Mouse (Mus musculus): ENCODE measurements around the gene Klhdc7a. TPM values are rescaled to one million over a fixed set of nuclear protein-coding genes. Genes with fewer than 3 reads are reported as not detected.

Gene Klhdc7a
- total and polyA plus RNA-seq, 3 experiments: 1.4 to 4.7 (median 1.7) TPM

DNA sequence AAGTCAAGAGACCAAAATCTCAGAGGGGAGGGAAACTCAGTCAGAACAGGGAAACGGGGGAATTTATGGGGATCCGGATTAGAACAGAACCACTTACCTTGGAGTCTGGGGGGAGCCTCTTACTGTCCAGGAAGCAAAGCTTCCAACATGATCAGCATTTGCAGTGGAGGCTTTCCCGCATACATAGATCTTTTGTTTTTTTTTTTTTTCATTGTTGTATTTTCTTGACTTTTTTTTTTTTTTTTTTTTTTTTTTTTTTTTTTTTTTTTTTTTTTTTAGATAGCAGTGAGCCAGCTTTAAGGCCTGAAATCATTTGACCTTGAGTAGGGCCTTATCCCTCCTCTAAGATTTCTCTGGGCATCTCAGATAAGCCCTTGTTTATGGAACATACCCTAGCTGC lies 8.6 kb downstream of the Klhdc7a start:
- Histone ChIP-seq H3K4me3 (no peak overlapping the region), H3K27me3 (ENCODE audit: control insufficient read depth, insufficient read depth, low read length) (no peaks in the 10 kb centered on the region), H3K9ac (ENCODE audit: low read depth, low read length) (no peak overlapping the region), H3K79me2 (replicated peaks; ENCODE audit: control insufficient read depth, insufficient read depth, low read length) (no peaks in the 10 kb centered on the region), H3K4me1 (ENCODE audit: control insufficient read depth, insufficient read depth, low read length) (no peaks in the 10 kb centered on the region), H3K27ac (no peak overlapping the region), H3K36me3 (ENCODE audit: control insufficient read depth, insufficient read depth, low read length) (no peaks in the 10 kb centered on the region)
- intact Hi-C loops (cut with DNase I): no loop called here
- no peak for DNase-seq
- TF ChIP-seq CTCF (IDR thresholded peaks at IDR 0.05): no peak
- TF ChIP-seq POLR2A (IDR thresholded peaks at IDR 0.05; ENCODE audit: insufficient read depth, low read depth, low read length): no peak
- TF ChIP-seq EP300 (IDR thresholded peaks at IDR 0.05; ENCODE audit: insufficient read depth, low read depth, low read length): no peak
- WGBS: 79% methylated on average over 3 of the region's 3 CpGs

DNA sequence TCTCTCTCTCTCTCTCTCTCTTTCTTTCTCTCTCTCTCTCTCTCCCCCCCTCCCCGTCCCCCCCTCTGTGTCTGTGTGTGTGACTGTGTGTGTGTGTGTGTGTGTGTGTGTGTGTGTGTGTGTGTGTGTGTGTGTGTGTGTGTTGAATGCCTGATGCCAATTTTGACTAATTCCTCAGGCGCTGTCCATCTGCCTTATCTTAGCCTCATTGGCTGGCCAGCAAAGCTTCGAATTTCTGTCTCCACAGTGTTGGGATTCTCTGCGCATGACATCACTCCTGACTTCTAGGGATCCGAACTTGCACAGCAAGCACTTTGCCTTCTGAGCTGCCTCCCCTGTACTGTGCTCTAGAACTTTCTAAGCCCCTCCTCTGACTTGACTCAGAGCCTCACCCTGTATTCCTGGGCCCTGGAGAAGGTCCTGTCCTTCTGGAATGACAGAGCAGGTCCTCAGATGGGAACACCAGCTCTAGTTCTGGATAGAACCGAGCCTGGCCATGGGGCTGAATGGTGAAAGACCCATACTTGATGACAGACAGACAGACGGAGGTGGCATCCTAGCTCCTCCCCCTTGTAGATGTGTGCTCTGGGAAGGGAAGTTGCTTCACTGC lies 16.8 kb downstream of the Klhdc7a start:
- no peak for DNase-seq
- TF ChIP-seq CTCF (IDR thresholded peaks at IDR 0.05): no peak
- no peak for TF ChIP-seq EP300 (IDR thresholded peaks at IDR 0.05; ENCODE audit: insufficient read depth, low read depth, low read length)
- no peak for TF ChIP-seq POLR2A (IDR thresholded peaks at IDR 0.05; ENCODE audit: insufficient read depth, low read depth, low read length)
- Histone ChIP-seq H3K4me3 (no peak overlapping the region), H3K27ac (no peak overlapping the region), H3K27me3 (ENCODE audit: control insufficient read depth, insufficient read depth, low read length) (peaks cover 2% of the 10 kb centered on the region; the same call in 1 of the 2 replicates), H3K9ac (ENCODE audit: low read depth, low read length) (no peak overlapping the region), H3K36me3 (ENCODE audit: control insufficient read depth, insufficient read depth, low read length) (no peaks in the 10 kb centered on the region), H3K4me1 (ENCODE audit: control insufficient read depth, insufficient read depth, low read length) (no peaks in the 10 kb centered on the region), H3K79me2 (replicated peaks; ENCODE audit: control insufficient read depth, insufficient read depth, low read length) (no peaks in the 10 kb centered on the region)
- 45% methylated on average over 6 of the region's 7 CpGs for WGBS
- intact Hi-C loops (cut with DNase I): no loop called here

DNA sequence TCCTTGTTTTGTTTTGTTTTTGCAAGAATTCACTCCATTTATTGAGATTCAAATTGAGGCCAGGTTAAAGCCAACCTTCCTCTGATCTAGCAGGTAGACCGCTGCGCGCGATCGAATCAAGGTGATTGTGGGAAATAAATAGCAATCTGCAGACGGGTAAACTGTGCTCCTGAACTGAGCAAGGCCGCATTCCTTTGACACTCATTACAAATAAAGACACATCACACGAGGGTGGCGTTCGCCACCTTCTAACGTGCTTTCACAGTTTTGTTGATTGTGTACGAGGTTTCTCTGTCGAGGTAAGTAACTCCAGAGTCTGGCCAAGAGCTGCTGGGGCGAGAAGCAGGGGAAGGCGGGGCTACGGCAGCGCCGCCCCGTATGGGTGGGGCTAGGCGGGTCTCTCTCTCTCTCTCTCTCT lies 17.4 kb downstream of the Klhdc7a start:
- peaks cover 2% of the 10 kb centered on the region; the same call in 1 of the 2 replicates for H3K27me3 ChIP-seq (ENCODE audit: control insufficient read depth, insufficient read depth, low read length)
- H3K36me3 ChIP-seq (ENCODE audit: control insufficient read depth, insufficient read depth, low read length): no peaks in the 10 kb centered on the region
- H3K4me1 ChIP-seq (ENCODE audit: control insufficient read depth, insufficient read depth, low read length): no peaks in the 10 kb centered on the region
- no peak for DNase-seq
- H3K4me3 ChIP-seq: no peak overlapping the region
- intact Hi-C loops (cut with DNase I): no loop called here
- no peak overlapping the region for H3K9ac ChIP-seq (ENCODE audit: low read depth, low read length)
- no peaks in the 10 kb centered on the region for H3K79me2 ChIP-seq (replicated peaks; ENCODE audit: control insufficient read depth, insufficient read depth, low read length)
- WGBS: 2% methylated on average over 20 of the region's 20 CpGs
- TF ChIP-seq EP300 (IDR thresholded peaks at IDR 0.05; ENCODE audit: insufficient read depth, low read depth, low read length): no peak
- TF ChIP-seq CTCF (IDR thresholded peaks at IDR 0.05): no peak
- no peak for TF ChIP-seq POLR2A (IDR thresholded peaks at IDR 0.05; ENCODE audit: insufficient read depth, low read depth, low read length)
- H3K27ac ChIP-seq: no peak overlapping the region

DNA sequence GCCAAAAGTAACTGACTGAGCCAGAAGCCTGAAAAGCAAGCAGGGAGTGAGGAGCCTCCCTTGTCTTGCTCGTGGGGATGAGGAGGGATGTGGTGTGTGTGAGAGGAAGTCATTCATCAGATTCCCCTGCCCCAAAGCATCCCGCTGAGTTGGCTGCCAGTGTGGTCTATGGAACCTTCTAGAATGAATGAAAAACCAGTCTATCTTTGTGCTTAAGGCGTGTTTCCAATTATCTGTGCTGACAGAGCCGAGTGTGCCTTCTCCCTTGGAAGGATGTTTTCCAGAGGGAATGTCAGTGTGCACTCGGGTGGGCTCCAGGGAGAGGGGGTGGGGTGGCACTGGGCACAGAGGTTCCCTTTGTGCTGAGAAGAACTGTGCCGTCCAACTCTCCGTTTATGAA lies 19.2 kb downstream of the Klhdc7a start:
- Histone ChIP-seq H3K36me3 (ENCODE audit: control insufficient read depth, insufficient read depth, low read length) (no peaks in the 10 kb centered on the region), H3K4me1 (ENCODE audit: control insufficient read depth, insufficient read depth, low read length) (no peaks in the 10 kb centered on the region), H3K27me3 (ENCODE audit: control insufficient read depth, insufficient read depth, low read length) (peaks cover 2% of the 10 kb centered on the region; the same call in 1 of the 2 replicates), H3K79me2 (replicated peaks; ENCODE audit: control insufficient read depth, insufficient read depth, low read length) (no peaks in the 10 kb centered on the region), H3K9ac (ENCODE audit: low read depth, low read length) (no peak overlapping the region), H3K27ac (no peak overlapping the region), H3K4me3 (no peak overlapping the region)
- no peak for DNase-seq
- 29% methylated on average over 7 of the region's 7 CpGs for WGBS
- TF ChIP-seq POLR2A (IDR thresholded peaks at IDR 0.05; ENCODE audit: insufficient read depth, low read depth, low read length) (no peak), CTCF (IDR thresholded peaks at IDR 0.05) (no peak), EP300 (IDR thresholded peaks at IDR 0.05; ENCODE audit: insufficient read depth, low read depth, low read length) (no peak)
- intact Hi-C loops (cut with DNase I): no loop called here

DNA sequence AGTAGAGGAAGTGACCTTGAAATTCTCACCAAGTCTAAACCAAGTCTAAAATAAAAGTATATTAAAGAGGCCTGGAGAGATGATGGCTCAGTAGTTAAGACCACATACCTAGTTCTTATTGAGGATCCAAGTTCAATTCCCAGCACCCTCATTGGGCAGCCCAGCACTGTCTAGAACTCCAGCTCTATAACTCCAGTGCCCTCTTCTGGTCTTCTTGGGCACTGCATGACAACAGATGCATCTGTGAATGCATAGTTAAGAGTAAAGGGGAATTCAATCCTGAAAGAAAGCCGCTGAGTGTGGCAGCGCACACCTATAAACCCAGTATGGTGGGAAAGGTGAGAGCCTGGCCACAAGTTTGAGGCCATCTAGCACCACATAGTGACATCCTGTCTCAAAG lies 20.5 kb downstream of the Klhdc7a start:
- intact Hi-C loops (cut with DNase I): no loop called here
- H3K4me1 ChIP-seq (ENCODE audit: control insufficient read depth, insufficient read depth, low read length): no peaks in the 10 kb centered on the region
- TF ChIP-seq CTCF (IDR thresholded peaks at IDR 0.05) (peak; percentile 36), EP300 (IDR thresholded peaks at IDR 0.05; ENCODE audit: insufficient read depth, low read depth, low read length) (no peak)
- no peak overlapping the region for H3K9ac ChIP-seq (ENCODE audit: low read depth, low read length)
- H3K27ac ChIP-seq: no peak overlapping the region
- H3K27me3 ChIP-seq (ENCODE audit: control insufficient read depth, insufficient read depth, low read length): peaks cover 2% of the 10 kb centered on the region; the same call in 1 of the 2 replicates
- no peak for DNase-seq
- WGBS: 89% methylated on average over 2 of the region's 2 CpGs
- H3K36me3 ChIP-seq (ENCODE audit: control insufficient read depth, insufficient read depth, low read length): no peaks in the 10 kb centered on the region
- H3K4me3 ChIP-seq: no peak overlapping the region
- H3K79me2 ChIP-seq (replicated peaks; ENCODE audit: control insufficient read depth, insufficient read depth, low read length): no peaks in the 10 kb centered on the region

DNA sequence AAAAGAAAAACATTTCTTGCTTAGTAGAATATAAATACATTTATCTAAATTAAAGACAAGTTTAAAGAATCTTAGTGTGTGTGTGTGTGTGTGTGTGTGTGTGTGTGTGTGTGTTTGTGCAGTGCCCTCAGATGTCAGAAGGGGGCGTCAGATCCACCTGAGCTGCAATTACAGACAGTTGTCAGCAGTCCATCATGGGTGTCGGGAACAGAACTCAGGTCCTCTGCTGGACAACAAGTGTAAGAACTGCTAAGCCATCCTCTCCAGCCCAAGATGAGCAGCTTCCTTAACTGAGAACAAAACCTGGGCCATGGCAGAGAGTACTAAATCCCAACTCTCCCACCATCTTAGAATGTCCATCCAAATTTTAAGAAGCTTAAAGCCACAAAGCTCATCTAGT lies 26.0 kb downstream of the Klhdc7a start:
- 74% methylated on average over 2 of the region's 2 CpGs for WGBS
- no peaks in the 10 kb centered on the region for H3K4me1 ChIP-seq (ENCODE audit: control insufficient read depth, insufficient read depth, low read length)
- H3K4me3 ChIP-seq: no peak overlapping the region
- H3K27me3 ChIP-seq (ENCODE audit: control insufficient read depth, insufficient read depth, low read length): no peaks in the 10 kb centered on the region
- H3K9ac ChIP-seq (ENCODE audit: low read depth, low read length): no peak overlapping the region
- no peaks in the 10 kb centered on the region for H3K36me3 ChIP-seq (ENCODE audit: control insufficient read depth, insufficient read depth, low read length)
- no peak overlapping the region for H3K27ac ChIP-seq
- no peaks in the 10 kb centered on the region for H3K79me2 ChIP-seq (replicated peaks; ENCODE audit: control insufficient read depth, insufficient read depth, low read length)
- TF ChIP-seq POLR2A (IDR thresholded peaks at IDR 0.05; ENCODE audit: insufficient read depth, low read depth, low read length) (no peak), EP300 (IDR thresholded peaks at IDR 0.05; ENCODE audit: insufficient read depth, low read depth, low read length) (no peak), CTCF (IDR thresholded peaks at IDR 0.05) (no peak)
- no peak for DNase-seq
- intact Hi-C loops (cut with DNase I): no loop called here
